Mouse (Mus musculus) lung, postnatal 36 days (tissue): ENCODE data around the gene Diexf.

Source experiments
- DNase-seq: peaks from one replicate; pipeline ENCODE4 v3.0.0; 2022; ENCODE audit warnings: mixed read lengths

Gene Diexf

DNA sequence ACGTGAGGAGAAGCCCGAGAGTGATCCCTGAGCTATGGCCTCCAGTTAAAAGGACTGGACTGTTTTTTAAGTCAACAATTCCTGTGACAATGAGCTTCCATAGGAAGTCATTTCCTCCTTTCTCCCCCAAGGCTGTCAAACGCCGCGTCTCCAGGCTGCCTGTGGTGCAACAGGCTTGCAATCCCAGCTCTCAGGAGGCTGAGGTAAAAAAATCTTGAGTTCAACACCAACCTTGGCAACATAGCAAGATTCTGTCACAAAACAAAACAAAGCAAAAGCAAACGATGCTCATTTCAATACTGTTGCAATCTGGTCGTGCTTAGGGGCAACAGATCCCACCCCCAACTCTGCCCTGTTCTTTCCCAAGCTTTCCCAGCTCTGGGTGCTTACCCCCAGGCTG lies 8.0 kb upstream of the Diexf start:
- no peak for DNase-seq

- DNase-seq, result no peak
These were observed 3.7 kb upstream of the Diexf start for GRCm38 (mm10) chr1:193133726-193134125.

GRCm38 (mm10) chr1:193132385-193132784 lies 2.3 kb upstream of the Diexf start:
- no peak for DNase-seq

DNA sequence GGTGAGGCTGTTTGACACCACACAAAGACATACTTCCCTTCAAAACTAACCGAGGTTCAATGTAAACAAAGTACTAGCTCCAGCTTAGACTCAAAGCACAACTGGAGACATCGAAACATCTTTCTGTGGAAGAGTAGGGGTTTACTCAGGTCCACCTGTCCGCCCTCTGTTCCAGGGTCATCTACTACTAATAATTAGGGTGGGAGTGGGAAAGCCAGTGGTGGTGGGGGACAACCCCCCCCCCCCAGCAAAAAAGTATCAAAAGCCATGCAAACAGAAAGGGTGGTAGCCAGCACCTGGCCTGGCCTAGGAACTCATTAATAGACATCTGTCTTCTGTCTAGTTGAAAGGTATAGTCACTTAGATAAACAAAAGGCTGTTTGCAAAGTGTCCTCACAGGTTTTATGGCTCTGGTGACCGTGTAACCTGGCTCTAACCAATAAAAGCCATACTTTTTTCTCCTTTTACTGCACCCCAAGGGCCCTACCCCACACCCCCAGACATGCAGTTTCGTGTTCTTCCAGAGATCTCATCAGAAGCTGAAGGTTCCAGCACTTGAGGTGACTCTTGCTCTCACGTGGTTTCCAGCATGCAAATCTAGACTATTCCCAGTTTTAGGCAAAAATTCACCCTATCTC lies 1.4 kb upstream of the Diexf start:
- DNase-seq, result no peak

GRCm38 (mm10) chr1:193130839-193131238 lies 767 bp upstream of the Diexf start:
- DNase-seq, result no peak

GRCm38 (mm10) chr1:193130456-193130825 lies 369 bp upstream of the Diexf start:
- DNase-seq, result no peak

- DNase-seq, result no peak
These were observed 751 bp downstream of the Diexf start for GRCm38 (mm10) chr1:193129321-193129720.

DNA sequence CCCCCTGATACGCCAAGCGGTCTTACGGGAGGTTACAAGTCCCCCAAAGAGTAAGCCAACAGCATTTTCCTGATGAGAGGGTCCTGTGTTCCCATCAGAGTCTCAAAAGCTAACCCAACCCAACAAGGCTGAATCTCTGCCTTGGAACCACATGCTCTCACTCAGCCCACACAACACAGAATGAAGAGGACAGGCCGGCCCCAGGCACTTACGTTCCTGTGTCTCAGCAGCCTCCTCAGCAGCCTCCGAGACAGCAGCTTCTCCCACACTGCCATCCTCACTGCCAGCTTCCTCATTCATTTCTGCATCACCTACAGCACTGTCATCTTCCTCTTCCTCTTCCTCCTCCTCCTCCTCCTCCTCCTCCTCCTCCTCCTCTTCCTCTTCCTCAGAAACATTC lies 2.0 kb downstream of the Diexf start:
- no peak for DNase-seq

DNA sequence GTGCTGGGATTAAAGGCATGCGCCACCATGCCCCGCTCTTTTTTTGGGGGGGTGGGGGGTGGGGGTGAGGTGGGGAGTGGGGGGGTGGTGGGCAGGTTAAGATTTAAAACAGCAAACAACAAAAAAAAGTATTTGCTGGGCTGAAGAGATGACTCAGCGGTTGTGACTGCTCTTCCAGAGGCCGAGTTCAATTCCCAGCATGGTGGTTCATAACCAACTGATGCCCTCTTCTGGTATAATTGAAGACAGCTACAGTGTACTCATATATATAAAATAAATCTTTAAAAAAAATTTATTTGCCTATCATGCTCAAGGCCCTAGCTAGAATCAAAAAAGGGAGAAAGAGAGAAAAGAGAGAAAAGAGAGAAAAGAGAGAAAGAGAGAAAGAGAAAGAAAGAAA lies 4.2 kb downstream of the Diexf start:
- no peak for DNase-seq

DNA sequence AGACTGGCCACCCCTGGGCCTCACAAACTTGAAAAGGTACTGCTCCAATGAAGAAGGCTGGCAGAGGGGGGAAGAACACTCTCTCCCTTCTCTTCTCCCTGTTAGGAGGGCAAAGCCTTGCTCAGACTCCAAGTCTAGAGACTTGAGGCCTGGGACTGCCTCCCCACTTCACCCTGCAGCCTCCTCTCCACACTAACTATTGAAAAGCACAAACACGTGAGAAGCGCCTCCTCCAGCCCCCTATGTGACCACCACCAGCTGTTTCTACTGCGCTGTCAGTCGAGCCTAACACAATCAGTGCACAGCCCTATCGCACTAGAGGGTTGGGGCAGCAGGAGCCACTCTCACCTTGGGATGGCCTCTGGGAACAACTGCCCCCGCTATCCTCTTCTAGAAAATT lies 6.8 kb downstream of the Diexf start:
- no peak for DNase-seq

- no peak for DNase-seq
These were observed 7.3 kb downstream of the Diexf start for GRCm38 (mm10) chr1:193122793-193123192.

GRCm38 (mm10) chr1:193112093-193112492 lies 18.0 kb downstream of the Diexf start:
- no peak for DNase-seq

- DNase-seq, result no peak
These were observed 27.1 kb downstream of the Diexf start for GRCm38 (mm10) chr1:193102996-193103395.

GRCm38 (mm10) chr1:193102556-193102955 lies 27.5 kb downstream of the Diexf start:
- no peak for DNase-seq

DNA sequence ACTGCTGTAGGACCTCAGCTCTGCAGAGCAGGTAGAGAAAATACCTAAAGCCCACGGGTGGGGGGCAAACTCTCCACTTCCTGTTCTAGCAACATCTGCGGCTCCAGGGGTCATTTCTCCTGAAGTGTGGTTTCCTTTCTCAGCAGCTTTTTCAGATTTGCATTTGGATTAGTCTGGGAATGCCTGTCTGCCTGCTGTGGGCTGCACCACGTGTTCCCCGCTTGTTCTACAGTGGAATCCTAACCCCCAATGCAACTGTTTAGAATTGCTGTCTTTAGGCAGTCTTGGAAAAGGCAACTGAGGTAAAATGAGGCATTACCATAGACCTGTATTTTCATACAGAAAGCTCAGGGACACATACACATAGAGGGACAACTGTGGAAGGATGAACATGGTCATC lies 28.0 kb downstream of the Diexf start:
- no peak for DNase-seq

DNA sequence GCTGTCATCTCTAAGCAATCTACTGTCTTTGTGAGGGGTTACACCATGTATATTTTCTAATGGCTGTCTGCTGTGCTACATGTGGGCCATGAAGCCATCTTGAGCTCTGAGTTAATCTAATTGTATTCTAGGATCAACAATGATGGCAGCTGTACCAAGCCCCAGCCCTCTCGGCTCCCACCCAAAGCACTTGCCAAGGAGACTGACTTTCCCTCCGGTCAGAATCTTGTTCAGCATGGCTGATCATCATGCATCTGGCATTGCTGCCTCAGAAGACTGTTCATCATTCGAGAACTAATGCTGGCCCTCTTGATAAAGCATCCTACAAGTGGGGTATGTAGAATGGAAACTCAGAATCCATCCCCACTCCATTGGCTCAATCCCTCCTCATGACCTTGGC lies 31.1 kb downstream of the Diexf start:
- DNase-seq, result no peak

DNA sequence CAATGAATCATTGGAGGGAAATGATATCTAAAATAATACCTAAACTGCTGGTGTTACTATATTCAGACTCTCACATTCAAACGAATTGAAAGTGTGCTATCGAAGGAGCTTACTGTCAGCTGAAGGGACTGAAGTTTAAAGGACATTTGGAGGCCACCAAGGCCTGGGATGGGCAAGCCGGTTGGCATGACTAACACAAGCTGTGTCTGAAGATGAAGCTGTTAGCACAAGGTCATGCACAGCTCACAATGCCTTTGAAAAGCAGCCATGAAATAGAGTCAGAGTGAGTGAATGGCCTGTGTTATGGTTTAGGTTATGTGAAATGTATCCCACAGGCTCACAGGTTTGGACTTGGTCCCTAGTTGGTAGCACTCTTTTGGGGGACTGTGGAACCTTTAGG lies 36.5 kb downstream of the Diexf start:
- no peak for DNase-seq

DNA sequence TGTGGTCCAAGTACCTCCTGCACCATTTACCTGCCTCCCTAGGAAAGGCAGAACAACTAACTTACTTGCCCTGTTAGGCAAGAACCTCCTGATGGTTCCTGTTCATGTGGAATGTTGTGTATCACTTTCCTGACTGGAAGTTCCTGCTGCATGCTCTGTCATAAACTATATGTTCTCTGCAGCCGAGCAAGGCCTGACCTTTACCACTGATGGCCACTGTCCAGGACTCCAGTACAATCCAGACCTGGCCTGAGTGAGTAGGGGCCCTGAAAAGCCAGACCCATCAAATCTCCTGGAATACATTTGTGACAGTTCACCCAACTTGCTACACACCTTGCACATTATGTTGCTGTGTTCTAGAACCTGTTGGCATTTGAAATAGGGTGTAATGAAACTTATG lies 37.3 kb downstream of the Diexf start:
- DNase-seq, result no peak

GRCm38 (mm10) chr1:193090894-193091293 lies 39.2 kb downstream of the Diexf start:
- no peak for DNase-seq

DNA sequence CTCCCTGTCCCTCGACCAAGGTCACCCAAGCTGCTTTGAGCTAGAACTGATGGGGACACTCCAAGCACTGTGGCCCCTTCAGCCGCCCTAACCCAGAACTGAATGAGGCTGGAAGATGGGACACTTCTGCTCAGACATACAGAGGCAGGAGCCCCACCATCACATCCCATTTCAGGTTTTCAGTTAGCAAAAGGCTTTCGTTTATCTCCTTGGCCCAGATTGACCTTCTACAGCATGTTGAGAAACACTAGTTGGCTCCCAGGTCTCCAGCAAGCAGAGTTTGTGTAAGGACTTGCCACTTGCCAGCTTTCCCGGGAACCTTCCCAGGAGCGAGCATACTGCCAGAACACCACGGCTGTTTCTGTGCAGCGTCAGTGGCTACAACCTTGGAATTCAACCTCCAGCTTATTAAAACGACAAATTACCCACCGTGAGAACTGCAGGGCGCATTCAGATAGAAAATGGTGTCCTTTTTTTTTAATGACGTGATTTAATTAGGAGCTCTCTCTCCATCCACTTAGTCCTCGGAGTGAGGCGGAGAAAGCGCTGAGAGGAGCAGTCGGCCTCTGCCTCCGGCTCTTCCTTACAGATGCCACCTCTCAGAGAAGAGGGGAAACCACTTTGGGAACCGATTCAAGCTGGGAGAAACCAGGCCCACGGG lies 39.7 kb downstream of the Diexf start:
- DNase-seq, result peak; percentile 25

DNA sequence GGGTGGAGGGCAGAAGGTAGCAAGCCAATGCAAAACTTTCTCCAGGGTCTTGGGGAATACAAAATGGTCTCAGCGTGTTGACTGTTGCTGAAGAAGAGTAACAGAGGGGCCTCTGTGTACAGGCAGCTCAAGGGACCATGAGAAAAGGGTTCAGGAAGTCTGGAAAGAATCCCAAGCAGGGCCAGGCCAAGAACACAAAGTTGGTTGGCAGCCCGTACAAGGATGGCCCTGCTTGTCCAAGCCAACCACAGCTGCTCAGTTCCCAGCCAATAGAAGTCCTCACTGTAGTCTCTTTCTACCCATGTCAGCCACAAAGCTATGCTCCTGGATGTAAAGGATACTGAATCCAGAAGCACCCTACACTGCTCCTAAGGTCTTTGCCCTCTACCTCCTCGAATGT lies 40.4 kb downstream of the Diexf start:
- DNase-seq, result peak; percentile 5

DNA sequence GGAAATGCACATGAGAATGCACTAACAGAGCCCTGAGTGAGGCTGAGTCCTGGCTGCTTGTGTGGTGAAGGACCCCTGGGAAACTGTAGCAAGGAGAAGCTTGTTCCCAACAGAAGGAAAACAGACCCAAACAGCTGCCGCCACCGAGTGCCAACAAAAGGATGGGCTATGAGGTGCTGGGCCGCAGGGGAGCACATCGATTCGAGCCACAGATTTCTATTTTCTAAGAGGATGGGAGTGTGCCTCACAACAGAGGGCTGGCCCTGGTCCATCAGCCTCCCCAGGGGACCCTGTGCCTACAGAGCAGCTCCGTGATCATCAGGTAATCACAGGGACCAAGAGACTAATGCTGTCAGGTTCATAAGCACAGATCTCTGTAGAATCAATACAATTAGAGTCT lies 40.9 kb downstream of the Diexf start:
- no peak for DNase-seq

- peak; percentile 59 for DNase-seq
These were observed 43.1 kb downstream of the Diexf start for GRCm38 (mm10) chr1:193086842-193087476.

DNA sequence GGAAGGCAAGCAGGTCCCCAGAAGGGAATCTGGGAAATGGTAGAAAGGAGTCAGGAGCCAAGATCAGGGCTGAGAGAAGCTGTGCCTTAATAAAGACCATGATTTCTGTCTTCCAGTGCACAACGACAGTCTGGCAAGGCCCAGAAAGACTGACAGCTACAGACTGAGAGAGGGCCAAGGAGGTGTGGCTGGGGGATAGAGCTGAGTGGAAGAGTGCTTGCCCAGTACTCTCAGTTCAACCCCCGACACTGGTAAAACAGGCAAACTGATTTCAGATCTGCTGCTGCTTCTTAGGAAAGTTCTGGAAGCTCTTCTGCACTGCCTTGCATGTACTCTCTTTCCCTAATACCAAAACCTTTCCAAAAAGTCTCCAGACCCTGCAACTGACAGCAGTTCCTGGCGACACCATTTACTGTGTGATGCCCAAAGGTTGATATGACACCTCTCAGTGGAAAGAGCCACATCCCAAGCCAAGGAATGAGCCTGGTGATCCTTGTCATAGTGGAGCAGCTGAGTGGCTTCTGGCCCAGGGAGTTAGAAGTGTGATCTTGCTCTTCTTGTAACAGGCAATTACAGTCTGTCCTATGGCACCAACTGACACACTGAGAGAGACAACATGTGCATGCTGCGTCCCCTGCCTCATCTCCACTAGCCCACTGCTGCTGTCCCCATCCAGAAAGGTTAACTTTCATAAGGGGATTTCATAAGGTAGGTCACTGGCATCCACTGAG lies 43.8 kb downstream of the Diexf start:
- DNase-seq, result peak; percentile 3
